Mouse (Mus musculus): ENCODE data around the gene Cpne9. TPM values are rescaled to one million over a fixed set of nuclear protein-coding genes. Genes with fewer than 3 reads are reported as not detected.
A peak's percentile ranks its signal among the peaks of the same experiment; 100 is the strongest.

The Cpne9 gene
- polyA plus RNA-seq, 1 experiment from 2014 or later: 2.4 TPM

DNA sequence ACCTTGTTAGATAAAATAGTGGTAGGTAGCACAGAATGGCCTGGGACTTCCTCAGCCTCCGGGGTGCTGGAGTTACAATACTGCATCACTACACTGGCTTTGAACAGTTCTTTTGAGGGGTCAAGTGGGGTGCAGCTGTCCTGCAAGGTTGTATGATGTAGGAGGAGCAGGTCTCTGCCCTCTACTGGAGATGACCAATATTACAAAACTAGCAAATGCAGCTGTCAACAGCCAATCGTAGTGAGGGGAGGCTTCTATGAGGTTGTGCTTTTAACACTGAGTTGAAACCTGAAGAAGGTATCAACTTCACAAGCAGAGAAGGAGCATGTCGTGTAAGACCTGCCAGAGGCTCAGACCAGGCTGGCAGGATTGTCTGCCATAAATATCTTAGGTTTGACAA is 20.2 kb downstream of the Cpne9 start:
- H3K27ac ChIP-seq: no peak overlapping the region
- no peak overlapping the region for H3K4me2 ChIP-seq (replicated peaks)
- ATAC-seq (ENCODE audit: low FRiP score) (no peak), DNase-seq (ENCODE audit: low spot score) (peak; percentile 56)
- H3K27me3 ChIP-seq (ENCODE audit: control insufficient read depth, insufficient read depth, low read length): no peaks in the 10 kb centered on the region
- WGBS: 32% methylated on average over 3 of the region's 3 CpGs
- no peaks in the 10 kb centered on the region for H3K9me3 ChIP-seq (ENCODE audit: control insufficient read depth, low read length)
- H3K9ac ChIP-seq: no peak overlapping the region
- H3K4me3 ChIP-seq (replicated peaks; ENCODE audit: low read length): no peak overlapping the region
- H3K4me1 ChIP-seq (replicated peaks; ENCODE audit: control insufficient read depth, insufficient read depth, low read length): peaks cover 8% of the 10 kb centered on the region; the same call in 1 of the 2 replicates
- no peaks in the 10 kb centered on the region for H3K36me3 ChIP-seq (replicated peaks; ENCODE audit: control insufficient read depth, insufficient read depth)

DNA sequence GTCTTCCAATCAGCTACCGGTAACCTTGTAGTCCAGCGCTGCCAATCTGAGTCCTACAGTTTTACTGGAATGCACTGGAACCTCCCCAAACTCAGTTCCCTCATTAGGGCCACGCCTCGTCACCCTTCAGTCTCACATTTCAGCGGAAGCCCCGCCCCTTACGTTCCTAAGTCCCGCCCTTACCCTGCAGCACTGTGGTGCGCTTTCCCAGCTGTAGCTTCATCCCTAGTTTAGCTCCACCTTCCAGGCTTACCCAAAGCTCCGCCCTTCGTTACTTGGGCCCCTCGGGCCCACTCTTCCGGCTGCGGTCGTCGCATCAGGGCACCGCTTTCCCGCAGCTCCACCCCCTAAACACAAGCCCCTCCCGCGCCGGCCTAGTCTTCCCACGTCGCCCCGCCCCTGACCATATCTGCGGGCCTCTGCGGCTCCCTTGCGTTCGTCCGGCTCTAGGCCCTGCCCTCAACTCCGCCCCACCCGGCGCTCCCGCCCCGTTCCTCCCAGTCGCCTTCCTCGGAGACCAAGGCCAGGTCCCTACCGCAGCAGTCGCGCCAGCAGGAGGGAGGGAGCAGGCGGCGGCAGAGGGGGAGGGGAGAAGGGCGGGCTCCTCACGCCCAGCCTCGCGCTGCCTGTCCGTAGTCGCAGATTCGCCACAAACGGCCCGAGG is 24.3 kb downstream of the Cpne9 start:
- H3K27ac ChIP-seq: peak overlapping the region; percentile 99
- ATAC-seq (ENCODE audit: low FRiP score): peak; percentile 97
- H3K4me2 ChIP-seq (replicated peaks): peak overlapping the region; percentile 92
- H3K4me3 ChIP-seq (replicated peaks; ENCODE audit: low read length): peak overlapping the region; percentile 96
- H3K27me3 ChIP-seq (ENCODE audit: control insufficient read depth, insufficient read depth, low read length): no peaks in the 10 kb centered on the region
- peak overlapping the region; percentile 95 for H3K9ac ChIP-seq
- peaks cover 21% of the 10 kb centered on the region for H3K4me1 ChIP-seq (replicated peaks; ENCODE audit: control insufficient read depth, insufficient read depth, low read length)
- H3K9me3 ChIP-seq (ENCODE audit: control insufficient read depth, low read length): no peaks in the 10 kb centered on the region
- DNase-seq (ENCODE audit: low spot score): peak; percentile 95
- WGBS: under 1% methylated on average over 50 of the region's 50 CpGs
- H3K36me3 ChIP-seq (replicated peaks; ENCODE audit: control insufficient read depth, insufficient read depth): peaks cover 17% of the 10 kb centered on the region

DNA sequence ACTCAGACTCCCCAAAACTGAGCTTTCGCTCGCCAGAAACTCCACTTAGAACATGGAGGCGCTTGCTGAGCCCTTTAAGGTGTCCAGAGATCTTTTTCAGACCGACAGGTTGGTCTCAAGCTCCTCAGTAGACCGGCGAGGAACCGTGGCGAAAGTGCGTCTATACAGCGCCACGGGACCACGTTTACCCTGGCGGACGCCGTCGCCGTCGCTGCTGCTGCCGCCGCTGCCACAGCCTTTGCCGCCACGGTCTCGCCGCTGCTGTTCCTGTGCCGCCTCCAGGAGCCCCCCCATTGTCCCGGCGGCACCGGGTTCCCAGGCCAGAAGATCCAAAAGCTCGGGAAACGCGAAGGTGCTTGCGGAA is 24.9 kb downstream of the Cpne9 start, which contains the start of gene Brpf1:
Brpf1 (plus strand) TSS at position 152 of the 364 bp plus-strand sequence.
- ATAC-seq (ENCODE audit: low FRiP score) (peak; percentile 61), DNase-seq (ENCODE audit: low spot score) (no peak)
- Histone ChIP-seq H3K9ac (peak within 1 kb of the TSS; percentile 95), H3K27me3 (ENCODE audit: control insufficient read depth, insufficient read depth, low read length) (no peaks in the 10 kb centered on the region), H3K4me3 (replicated peaks; ENCODE audit: low read length) (peak within 1 kb of the TSS; percentile 96), H3K27ac (peak within 1 kb of the TSS; percentile 99), H3K4me2 (replicated peaks) (peak within 1 kb of the TSS; percentile 92), H3K4me1 (replicated peaks; ENCODE audit: control insufficient read depth, insufficient read depth, low read length) (peaks cover 21% of the 10 kb centered on the region), H3K36me3 (replicated peaks; ENCODE audit: control insufficient read depth, insufficient read depth) (peaks cover 19% of the 10 kb centered on the region), H3K9me3 (ENCODE audit: control insufficient read depth, low read length) (no peaks in the 10 kb centered on the region)
- under 1% methylated on average over 32 of the region's 32 CpGs for WGBS

DNA sequence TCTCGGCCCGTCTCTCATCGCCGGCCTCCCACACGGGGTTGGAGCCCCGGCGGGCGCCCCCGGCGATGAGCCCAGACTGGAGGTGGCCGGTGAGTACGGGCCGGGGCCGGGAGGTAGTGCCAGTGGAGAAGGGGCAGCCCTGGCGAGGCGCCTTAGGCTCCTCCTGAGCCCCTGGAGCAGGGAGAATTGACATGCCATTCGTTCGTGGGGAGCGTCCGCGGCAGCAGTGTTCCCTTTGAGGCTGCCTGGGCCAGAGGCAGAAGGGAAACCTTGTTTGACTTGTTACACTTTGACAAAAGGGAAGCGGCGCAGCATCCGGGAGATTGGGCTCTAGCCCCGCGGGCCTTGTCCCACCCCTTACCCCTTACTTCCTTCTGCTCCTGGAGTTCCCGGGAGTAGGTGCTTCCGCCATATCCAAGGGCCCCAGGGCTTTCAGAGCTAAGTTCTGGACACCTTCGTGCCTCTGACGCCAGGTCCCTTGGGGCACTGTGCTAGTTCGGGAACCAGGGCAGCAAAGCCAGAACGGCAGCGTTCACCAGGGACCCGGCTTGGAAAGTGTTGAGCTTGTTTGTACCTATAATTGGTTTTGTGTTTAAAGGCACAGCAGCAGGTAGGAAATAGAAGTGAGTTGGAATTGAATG is 25.5 kb downstream of the Cpne9 start:
- Histone ChIP-seq H3K9me3 (ENCODE audit: control insufficient read depth, low read length) (no peaks in the 10 kb centered on the region), H3K27me3 (ENCODE audit: control insufficient read depth, insufficient read depth, low read length) (no peaks in the 10 kb centered on the region), H3K4me2 (replicated peaks) (peak overlapping the region; percentile 92), H3K4me3 (replicated peaks; ENCODE audit: low read length) (peak overlapping the region; percentile 96), H3K9ac (peak overlapping the region; percentile 95), H3K4me1 (replicated peaks; ENCODE audit: control insufficient read depth, insufficient read depth, low read length) (peaks cover 21% of the 10 kb centered on the region), H3K27ac (peak overlapping the region; percentile 99), H3K36me3 (replicated peaks; ENCODE audit: control insufficient read depth, insufficient read depth) (peaks cover 26% of the 10 kb centered on the region)
- under 1% methylated on average over 28 of the region's 34 CpGs for WGBS
- no peak for DNase-seq (ENCODE audit: low spot score)
- no peak for ATAC-seq (ENCODE audit: low FRiP score)

DNA sequence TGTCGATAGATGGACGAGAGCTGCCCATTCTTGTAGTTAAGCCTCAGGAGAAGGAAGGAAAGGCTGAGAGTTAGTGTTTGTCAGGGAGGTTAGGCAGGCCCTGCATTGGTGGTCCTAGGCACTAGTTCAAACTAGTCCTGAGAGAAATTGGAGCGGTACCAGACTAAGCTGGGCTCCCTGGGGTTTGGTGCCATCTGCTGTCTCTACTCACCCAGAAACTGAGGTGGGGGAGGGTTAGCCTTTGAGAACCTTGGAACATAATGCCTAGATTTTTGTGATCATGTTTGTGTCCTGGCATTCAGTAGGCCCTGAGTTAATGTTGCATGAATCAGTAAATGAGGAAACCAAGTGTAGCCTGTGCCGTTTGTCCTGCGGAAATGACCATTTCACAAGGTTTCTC is 26.0 kb downstream of the Cpne9 start:
- H3K36me3 ChIP-seq (replicated peaks; ENCODE audit: control insufficient read depth, insufficient read depth): peaks cover 31% of the 10 kb centered on the region
- DNase-seq (ENCODE audit: low spot score) (no peak), ATAC-seq (ENCODE audit: low FRiP score) (no peak)
- 26% methylated on average over 5 of the region's 5 CpGs for WGBS
- no peaks in the 10 kb centered on the region for H3K9me3 ChIP-seq (ENCODE audit: control insufficient read depth, low read length)
- peak overlapping the region; percentile 95 for H3K9ac ChIP-seq
- peaks cover 21% of the 10 kb centered on the region for H3K4me1 ChIP-seq (replicated peaks; ENCODE audit: control insufficient read depth, insufficient read depth, low read length)
- no peak overlapping the region for H3K27ac ChIP-seq
- H3K4me3 ChIP-seq (replicated peaks; ENCODE audit: low read length): peak overlapping the region; percentile 96
- H3K27me3 ChIP-seq (ENCODE audit: control insufficient read depth, insufficient read depth, low read length): no peaks in the 10 kb centered on the region
- H3K4me2 ChIP-seq (replicated peaks): peak overlapping the region; percentile 92

DNA sequence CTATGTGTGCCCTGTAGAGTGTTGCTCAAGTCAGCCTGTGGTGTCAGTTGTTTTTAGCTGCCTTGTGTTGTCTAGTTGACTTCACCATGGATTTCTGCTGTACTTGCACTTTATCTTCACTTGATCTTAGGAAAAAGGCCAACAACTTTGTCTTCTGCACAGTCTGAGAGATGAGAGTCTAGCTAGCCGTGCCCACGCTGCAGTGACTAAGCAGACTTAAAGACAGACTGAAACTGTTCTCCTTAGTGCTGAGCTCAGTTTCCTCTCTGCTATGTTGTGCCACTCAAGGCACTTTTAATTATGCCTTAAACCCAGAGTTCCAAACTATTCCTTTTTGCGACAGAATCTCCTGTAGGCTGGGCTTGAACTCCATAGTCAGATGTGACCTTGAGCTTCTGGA is 33.9 kb downstream of the Cpne9 start:
- DNase-seq (ENCODE audit: low spot score) (no peak), ATAC-seq (ENCODE audit: low FRiP score) (no peak)
- Histone ChIP-seq H3K9ac (no peak overlapping the region), H3K27me3 (ENCODE audit: control insufficient read depth, insufficient read depth, low read length) (no peaks in the 10 kb centered on the region), H3K27ac (no peak overlapping the region), H3K4me3 (replicated peaks; ENCODE audit: low read length) (no peak overlapping the region), H3K4me2 (replicated peaks) (no peak overlapping the region), H3K9me3 (ENCODE audit: control insufficient read depth, low read length) (no peaks in the 10 kb centered on the region), H3K36me3 (replicated peaks; ENCODE audit: control insufficient read depth, insufficient read depth) (peaks cover 95% of the 10 kb centered on the region), H3K4me1 (replicated peaks; ENCODE audit: control insufficient read depth, insufficient read depth, low read length) (no peaks in the 10 kb centered on the region)
- WGBS: over 99% methylated on average over 3 of the region's 3 CpGs

DNA sequence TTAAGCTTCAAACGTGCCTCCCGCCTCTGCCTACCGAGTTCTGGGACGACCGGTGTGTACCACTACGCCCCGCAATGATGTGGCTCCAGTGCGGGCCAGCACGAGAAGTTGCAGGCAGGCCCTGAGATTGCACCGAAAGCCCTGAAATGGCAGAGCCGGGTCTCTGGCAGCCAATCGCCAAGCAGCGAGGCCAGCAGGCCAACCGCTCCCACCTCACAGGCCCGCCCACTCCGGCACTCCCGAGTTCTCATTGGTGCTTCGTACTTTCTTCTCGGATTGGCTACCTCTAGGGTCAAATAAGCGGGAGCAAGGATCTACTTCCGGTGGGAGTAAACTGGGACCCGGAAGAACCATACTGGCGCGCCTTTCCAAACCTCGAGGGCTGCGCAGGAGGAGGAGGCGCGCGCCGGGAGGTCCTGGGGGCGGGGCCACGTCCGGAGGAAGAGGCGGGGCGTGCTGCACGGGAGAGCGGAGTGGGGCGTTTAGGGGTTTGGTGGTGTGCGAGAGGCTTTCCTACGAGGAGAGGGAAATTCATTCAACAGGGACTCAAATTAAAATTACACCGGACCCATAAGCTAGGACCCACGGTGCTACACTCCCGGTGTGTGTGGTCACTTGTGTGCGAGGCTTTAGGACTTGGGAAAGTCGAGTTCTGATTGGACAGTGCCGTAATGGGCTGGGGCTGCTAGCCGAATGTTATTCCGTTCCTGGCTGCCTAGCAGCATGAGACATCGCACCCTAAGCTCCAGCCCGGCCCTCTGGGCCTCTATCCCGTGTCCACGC is 44.6 kb downstream of the Cpne9 start, which contains the start of gene Ogg1:
Ogg1 (plus strand) TSS at position 440 of the 783 bp plus-strand sequence.
- peaks cover 12% of the 10 kb centered on the region; the same call in 1 of the 2 replicates for H3K4me1 ChIP-seq (replicated peaks; ENCODE audit: control insufficient read depth, insufficient read depth, low read length)
- H3K4me3 ChIP-seq (replicated peaks; ENCODE audit: low read length): peak within 1 kb of the TSS; percentile 50
- under 1% methylated on average over 51 of the region's 52 CpGs for WGBS
- no peaks in the 10 kb centered on the region for H3K27me3 ChIP-seq (ENCODE audit: control insufficient read depth, insufficient read depth, low read length)
- no peaks in the 10 kb centered on the region for H3K9me3 ChIP-seq (ENCODE audit: control insufficient read depth, low read length)
- peak; percentile 99 for ATAC-seq (ENCODE audit: low FRiP score)
- peaks cover 42% of the 10 kb centered on the region for H3K36me3 ChIP-seq (replicated peaks; ENCODE audit: control insufficient read depth, insufficient read depth)
- peak within 1 kb of the TSS; percentile 66 for H3K4me2 ChIP-seq (replicated peaks)
- H3K27ac ChIP-seq: peak within 1 kb of the TSS; percentile 81
- peak within 1 kb of the TSS; percentile 57 for H3K9ac ChIP-seq
- peak; percentile 95 for DNase-seq (ENCODE audit: low spot score)

DNA sequence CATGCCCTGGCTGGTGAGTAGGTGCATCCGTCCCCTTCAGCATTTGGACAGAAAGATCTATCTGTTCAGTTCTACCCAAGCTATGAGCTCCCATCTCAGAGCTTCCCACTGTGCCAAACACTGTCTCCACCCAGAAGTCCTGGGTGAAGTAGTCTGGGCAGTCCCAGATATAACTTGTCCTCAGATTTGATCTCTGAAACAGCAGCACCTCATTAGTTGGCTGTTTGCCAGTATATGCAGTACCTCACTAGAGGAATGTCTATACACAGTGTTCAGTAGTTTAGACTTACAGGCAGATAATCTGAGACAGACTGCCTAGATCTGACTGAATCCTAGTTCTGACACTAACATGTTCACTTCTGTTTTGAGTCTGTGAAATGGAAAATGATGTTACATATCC is 47.3 kb downstream of the Cpne9 start:
- H3K27ac ChIP-seq: no peak overlapping the region
- H3K9ac ChIP-seq: no peak overlapping the region
- peaks cover 32% of the 10 kb centered on the region for H3K36me3 ChIP-seq (replicated peaks; ENCODE audit: control insufficient read depth, insufficient read depth)
- WGBS: 94% methylated on average over 1 of the region's 1 CpGs
- no peaks in the 10 kb centered on the region for H3K9me3 ChIP-seq (ENCODE audit: control insufficient read depth, low read length)
- H3K4me2 ChIP-seq (replicated peaks): no peak overlapping the region
- DNase-seq (ENCODE audit: low spot score) (no peak), ATAC-seq (ENCODE audit: low FRiP score) (no peak)
- no peaks in the 10 kb centered on the region for H3K27me3 ChIP-seq (ENCODE audit: control insufficient read depth, insufficient read depth, low read length)
- no peak overlapping the region for H3K4me3 ChIP-seq (replicated peaks; ENCODE audit: low read length)
- peaks cover 15% of the 10 kb centered on the region; the same call in 1 of the 2 replicates for H3K4me1 ChIP-seq (replicated peaks; ENCODE audit: control insufficient read depth, insufficient read depth, low read length)

DNA sequence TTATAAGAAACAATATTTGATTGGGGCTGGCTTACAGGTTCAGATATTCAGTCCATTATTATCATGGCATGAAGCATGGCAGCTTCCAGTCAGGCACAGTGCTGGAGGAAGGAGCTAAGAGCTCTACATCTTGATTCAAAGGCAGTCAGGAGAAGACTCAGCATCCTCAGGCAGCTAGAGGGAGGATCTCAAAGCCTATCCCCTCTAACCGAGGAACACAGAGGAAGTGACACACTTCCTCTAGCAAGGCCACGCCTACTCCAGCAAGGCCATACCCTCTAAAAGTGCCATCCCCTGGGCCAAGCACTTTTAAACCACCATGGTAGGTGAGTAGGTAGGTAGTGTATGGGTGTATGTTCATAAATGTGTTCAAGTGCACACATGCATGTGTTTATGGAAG is 48.4 kb downstream of the Cpne9 start:
- Histone ChIP-seq H3K36me3 (replicated peaks; ENCODE audit: control insufficient read depth, insufficient read depth) (peaks cover 36% of the 10 kb centered on the region), H3K9ac (no peak overlapping the region), H3K9me3 (ENCODE audit: control insufficient read depth, low read length) (no peaks in the 10 kb centered on the region), H3K4me1 (replicated peaks; ENCODE audit: control insufficient read depth, insufficient read depth, low read length) (peaks cover 13% of the 10 kb centered on the region; the same call in 1 of the 2 replicates), H3K27me3 (ENCODE audit: control insufficient read depth, insufficient read depth, low read length) (no peaks in the 10 kb centered on the region), H3K4me3 (replicated peaks; ENCODE audit: low read length) (no peak overlapping the region), H3K27ac (no peak overlapping the region), H3K4me2 (replicated peaks) (no peak overlapping the region)
- WGBS: 70% methylated on average over 2 of the region's 2 CpGs
- ATAC-seq (ENCODE audit: low FRiP score): no peak
- DNase-seq (ENCODE audit: low spot score): no peak

All from hindbrain, embryonic 14.5 days (tissue).